Mouse (Mus musculus): ENCODE data around the gene Idh2. TPM values are rescaled to one million over a fixed set of nuclear protein-coding genes. Genes with fewer than 3 reads are reported as not detected.

Idh2 gene
- total and polyA plus RNA-seq, 3 experiments: 121 to 268 (median 181) TPM

DNA sequence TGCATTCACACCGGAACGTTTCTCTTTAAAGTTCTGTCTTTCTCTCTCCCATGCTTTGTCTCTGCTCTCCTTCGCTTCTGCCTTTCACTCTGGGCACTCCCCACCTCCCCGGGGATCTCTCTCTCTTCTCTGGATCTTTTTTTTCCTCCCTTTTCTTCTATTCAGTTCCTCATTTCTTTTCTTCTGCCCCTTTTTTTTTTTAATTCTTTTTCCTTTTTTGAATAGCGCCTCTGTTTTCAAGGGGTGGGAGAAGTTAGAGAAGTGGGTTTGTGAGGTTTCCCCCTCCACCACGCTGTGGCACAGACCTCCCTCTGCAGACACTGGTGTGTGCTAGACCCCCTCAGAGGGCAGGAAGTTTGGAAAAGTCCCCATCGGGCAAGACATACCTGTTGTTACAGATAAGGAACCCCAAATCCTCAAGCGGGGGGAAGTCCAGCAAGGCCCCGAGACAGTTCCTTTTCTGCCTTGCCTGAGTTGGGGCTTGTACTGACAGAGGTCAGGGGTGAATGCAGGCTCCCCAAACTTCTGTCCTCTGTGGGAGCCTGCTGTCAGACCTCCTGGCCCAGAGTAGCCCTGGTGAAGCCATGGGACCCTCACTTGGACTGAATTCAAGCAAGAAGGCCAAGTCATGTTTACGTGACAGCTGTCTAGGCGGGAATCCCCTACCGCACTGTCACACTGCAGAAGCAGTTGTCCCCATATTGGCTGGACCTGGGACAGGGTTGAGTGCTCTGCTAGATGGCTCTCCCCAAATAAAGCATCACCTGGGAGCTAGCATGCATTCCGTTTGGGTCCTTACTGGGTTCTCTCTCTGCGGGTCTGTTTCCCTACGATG, 51.1 kb downstream of the Idh2 start:
- Histone ChIP-seq H3K36me3 (ENCODE audit: control insufficient read depth in 1 of 2, insufficient read depth in 2 of 2, low read length in 2 of 2) (peaks cover 0 to 14% of the 10 kb centered on the region in 2 experiments; a peak in 2 of 4 replicates), H3K79me2 (ENCODE audit: control insufficient read depth, insufficient read depth, low read length, poor library complexity) (no peaks in the 10 kb centered on the region), H3K27ac (ENCODE audit: control insufficient read depth, low read depth, low read length) (peak overlapping the region; percentile 57), H3K27me3 (ENCODE audit: control insufficient read depth in 1 of 2, insufficient read depth in 2 of 2, low read length in 2 of 2) (no peaks in the 10 kb centered on the region), H3K4me3 (ENCODE audit: control insufficient read depth in 1 of 2, insufficient read depth in 1 of 2, low read depth in 2 of 2, low read length in 2 of 2) (no peak overlapping the region), H3K9me3 (replicated peaks; ENCODE audit: insufficient read depth, low read length) (no peaks in the 10 kb centered on the region), H3K4me1 (ENCODE audit: control insufficient read depth in 1 of 2, insufficient read depth in 2 of 2, low read length in 2 of 2) (peaks cover 0 to 22% of the 10 kb centered on the region in 2 experiments; a peak in 2 of 4 replicates), H3K9ac (ENCODE audit: control insufficient read depth, low read depth, low read length, poor library complexity, severe bottlenecking) (peak overlapping the region; percentile 30)
- TF ChIP-seq GATA1 (IDR thresholded peaks at IDR 0.05; ENCODE audit: low read depth, low read length) (peak; percentile 76), CHD2 (IDR thresholded peaks at IDR 0.05; ENCODE audit: low read length) (no peak), POLR2AphosphoS5 (IDR thresholded peaks at IDR 0.05; ENCODE audit: borderline replicate concordance, low read depth, low read length) (no peak), ETS1 (IDR thresholded peaks at IDR 0.05; ENCODE audit: low read depth, low read length) (peak; percentile 29; the same call in 1 of the 2 replicates), RAD21 (IDR thresholded peaks at IDR 0.05; ENCODE audit: low read depth, low read length) (no peak), ZNF384 (IDR thresholded peaks at IDR 0.05; ENCODE audit: low read depth, low read length) (peak; percentile 73), RCOR1 (IDR thresholded peaks at IDR 0.05; ENCODE audit: low read depth, low read length) (peak; percentile 70), MAFK (IDR thresholded peaks at IDR 0.05; ENCODE audit: borderline replicate concordance, low read depth, low read length) (no peak), E2F4 (IDR thresholded peaks at IDR 0.05; ENCODE audit: borderline replicate concordance, low read depth, low read length) (no peak), SIN3A (IDR thresholded peaks at IDR 0.05; ENCODE audit: low read length) (peak; percentile 45), TCF12 (IDR thresholded peaks at IDR 0.05; ENCODE audit: low read depth, low read length) (peak; percentile 87), MXI1 (IDR thresholded peaks at IDR 0.05; ENCODE audit: low read depth, low read length) (peak; percentile 47; the same call in 1 of the 2 replicates), EP300 (IDR thresholded peaks at IDR 0.05; ENCODE audit: low read depth in 1 of 2, low read length in 2 of 2) (peak; percentile 73 to 80), TAL1 (IDR thresholded peaks at IDR 0.05; ENCODE audit: low read length) (peak; percentile 84), MAZ (IDR thresholded peaks at IDR 0.05; ENCODE audit: low read depth, low read length) (peak; percentile 64; the same call in 1 of the 2 replicates)
- DNase-seq (ENCODE audit: low read depth, low spot score): peak; percentile 62

- no peak for TF ChIP-seq TAL1 (IDR thresholded peaks at IDR 0.05; ENCODE audit: low read length)
- no peak for TF ChIP-seq POLR2A (IDR thresholded peaks at IDR 0.05; ENCODE audit: control insufficient read depth in 1 of 2, insufficient read depth in 1 of 2, low read depth in 1 of 2, low read length in 2 of 2, poor library complexity in 1 of 2)
- no peak for TF ChIP-seq TCF12 (IDR thresholded peaks at IDR 0.05; ENCODE audit: low read depth, low read length)
- no peak for TF ChIP-seq CHD2 (IDR thresholded peaks at IDR 0.05; ENCODE audit: low read length)
- TF ChIP-seq USF1 (IDR thresholded peaks at IDR 0.05; ENCODE audit: low read depth, low read length): no peak
- no peak for TF ChIP-seq MAX (IDR thresholded peaks at IDR 0.05; ENCODE audit: low read length)
- TF ChIP-seq CTCF (IDR thresholded peaks at IDR 0.05 in 2 of 3, conservative IDR thresholded peaks at IDR 0.05 in 1 of 3; ENCODE audit: control insufficient read depth in 1 of 3, insufficient read depth in 1 of 3, low read depth in 2 of 3, low read length in 3 of 3, poor library complexity in 1 of 3, severe bottlenecking in 1 of 3): no peak
- no peaks in the 10 kb centered on the region for H3K79me2 ChIP-seq (ENCODE audit: control insufficient read depth, insufficient read depth, low read length, poor library complexity)
- peaks cover 0 to 21% of the 10 kb centered on the region in 2 experiments; a peak in 2 of 4 replicates for H3K4me1 ChIP-seq (ENCODE audit: control insufficient read depth in 1 of 2, insufficient read depth in 2 of 2, low read length in 2 of 2)
- no peak for DNase-seq (ENCODE audit: low read depth, low spot score)
- no peak overlapping the region for H3K9ac ChIP-seq (ENCODE audit: control insufficient read depth, low read depth, low read length, poor library complexity, severe bottlenecking)
- peaks cover 0 to 16% of the 10 kb centered on the region in 2 experiments; a peak in 2 of 4 replicates for H3K36me3 ChIP-seq (ENCODE audit: control insufficient read depth in 1 of 2, insufficient read depth in 2 of 2, low read length in 2 of 2)
- H3K27me3 ChIP-seq (ENCODE audit: control insufficient read depth in 1 of 2, insufficient read depth in 2 of 2, low read length in 2 of 2): no peaks in the 10 kb centered on the region
- H3K9me3 ChIP-seq (replicated peaks; ENCODE audit: insufficient read depth, low read length): no peaks in the 10 kb centered on the region
- no peak overlapping the region for H3K27ac ChIP-seq (ENCODE audit: control insufficient read depth, low read depth, low read length)
- no peak overlapping the region for H3K4me3 ChIP-seq (ENCODE audit: control insufficient read depth in 1 of 2, insufficient read depth in 1 of 2, low read depth in 2 of 2, low read length in 2 of 2)
These were observed 51.9 kb downstream of the Idh2 start for GRCm38 (mm10) chr7:80063244-80063643.
